Mouse (Mus musculus): Measurements from ENCODE around the gene Olfr1294. TPM values are rescaled to one million over a fixed set of nuclear protein-coding genes. Genes with fewer than 3 reads are reported as not detected.

The Olfr1294 gene
- not detected for total RNA-seq (2021)
- long read RNA-seq = 0 reads

- DNase-seq (ENCODE audit: low spot score in 2 of 2) = no peak
These were observed at the start of gene Olfr1294 for GRCm38 (mm10) chr2:111540191-111540590. Olfr1294 (minus strand) TSS chr2:111540291.

- no peak for DNase-seq (ENCODE audit: low spot score in 2 of 2)
These were observed 29.5 kb upstream of the Olfr1294 start, which contains the start of gene Olfr1295 for GRCm38 (mm10) chr2:111569581-111569980. Olfr1295 (minus strand) TSS chr2:111569681.

- DNase-seq (ENCODE audit: low spot score in 2 of 2) = no peak
These were observed 15.2 kb downstream of the Olfr1294 start, which contains the start of gene Olfr1293-ps for GRCm38 (mm10) chr2:111524903-111525302. Olfr1293-ps (plus strand) TSS chr2:111525203.

GRCm38 (mm10) chr2:111517451-111517850, 22.6 kb downstream of the Olfr1294 start:
- DNase-seq (ENCODE audit: low spot score in 2 of 2) = no peak

- DNase-seq (ENCODE audit: low spot score in 2 of 2) = no peak
These were observed 43.2 kb downstream of the Olfr1294 start, which contains the start of gene Olfr1291-ps1 for GRCm38 (mm10) chr2:111496880-111497279. Olfr1291-ps1 (plus strand) TSS chr2:111497180.

GRCm38 (mm10) chr2:111493729-111494128, 46.4 kb downstream of the Olfr1294 start, which contains the start of gene Olfr1290:
Olfr1290 (minus strand) TSS chr2:111493829.
- no peak for DNase-seq (ENCODE audit: low spot score in 2 of 2)

Other genes with a start within 250 kb of the Olfr1294 start
- not detected for gene Olfr1279, start 239.7 kb downstream of the Olfr1294 start, total RNA-seq (2021)
- not detected for gene Olfr1280, start 226.3 kb downstream of the Olfr1294 start, total RNA-seq (2021)
- gene Olfr1281, start 213.8 kb downstream of the Olfr1294 start, total RNA-seq (2021) = not detected
- gene Olfr1282, start 204.2 kb downstream of the Olfr1294 start, total RNA-seq (2021) = not detected
- not detected for gene Olfr1283, start 173.5 kb downstream of the Olfr1294 start, total RNA-seq (2021)
- not detected for gene Olfr1284, start 164.8 kb downstream of the Olfr1294 start, total RNA-seq (2021)
- gene Olfr1286, start 117.2 kb downstream of the Olfr1294 start, total RNA-seq (2021) = not detected
- gene Olfr1287, start 91.1 kb downstream of the Olfr1294 start, total RNA-seq (2021) = not detected
- not detected for gene Olfr1288, start 66.2 kb downstream of the Olfr1294 start, total RNA-seq (2021)
- gene Olfr1289, start 59.5 kb downstream of the Olfr1294 start, total RNA-seq (2021) = not detected
- not detected for gene Olfr1290, start 46.5 kb downstream of the Olfr1294 start, total RNA-seq (2021)
- not detected for gene Olfr1291-ps1, start 43.1 kb downstream of the Olfr1294 start, total RNA-seq (2021)
- not detected for gene Olfr1293-ps, start 15.1 kb downstream of the Olfr1294 start, total RNA-seq (2021)
- not detected for gene Olfr1295, start 29.4 kb upstream of the Olfr1294 start, total RNA-seq (2021)
- gene Olfr1297, start 86.2 kb upstream of the Olfr1294 start, total RNA-seq (2021) = not detected
- gene Olfr1298, start 108.9 kb upstream of the Olfr1294 start, total RNA-seq (2021) = not detected
- not detected for gene Olfr1299, start 121.1 kb upstream of the Olfr1294 start, total RNA-seq (2021)
- gene Olfr1301, start 210.7 kb upstream of the Olfr1294 start, total RNA-seq (2021) = not detected
- not detected for gene Olfr1302, start 237.1 kb upstream of the Olfr1294 start, total RNA-seq (2021)